Mouse (Mus musculus) midbrain, embryonic 16.5 days (tissue): ENCODE results near the gene Gse1. TPM values are rescaled to one million over a fixed set of nuclear protein-coding genes. Genes with fewer than 3 reads are reported as not detected.
A peak's percentile ranks its signal among the peaks of the same experiment; 100 is the strongest.

ENCODE experiments used
- ATAC-seq: fragments of 200-750 bp; cut with Nextera tagmentation; 2 replicates; pipeline ENCODE4 v1.8.0; 2017; ENCODE audit warnings: moderate TSS enrichment
- H3K27ac ChIP-seq: fragments of 300-500 bp; sonication (generic); 2 replicates; pipeline ENCODE4 v1.5.1; 2014; ENCODE audit warnings: mild to moderate bottlenecking, low read length, mixed read lengths
- H3K27me3 ChIP-seq: fragments of 300-500 bp; sonication (generic); 2 replicates; pipeline ENCODE4 v1.6.1; 2014; ENCODE audit warnings: low read depth, low read length, mixed read lengths; ENCODE audit not compliant: control insufficient read depth, insufficient read depth
- H3K36me3 ChIP-seq: fragments of 300-500 bp; sonication (generic); 2 replicates; pipeline ENCODE4 v1.6.1; 2014; ENCODE audit warnings: mild to moderate bottlenecking, low read length, moderate library complexity, mixed read lengths; ENCODE audit not compliant: control insufficient read depth, insufficient read depth
- H3K4me1 ChIP-seq: fragments of 300-500 bp; sonication (generic); 2 replicates; pipeline ENCODE4 v1.6.1; 2014; ENCODE audit warnings: mild to moderate bottlenecking, low read length, mixed read lengths; ENCODE audit not compliant: control insufficient read depth, insufficient read depth
- H3K4me2 ChIP-seq: fragments of 300-500 bp; sonication (generic); 2 replicates; pipeline ENCODE4 v1.6.1; 2014; ENCODE audit warnings: mild to moderate bottlenecking, low read length, mixed read lengths
- H3K4me3 ChIP-seq: fragments of 300-500 bp; sonication (generic); 2 replicates; pipeline ENCODE4 v1.5.1; 2014; ENCODE audit warnings: low read depth, mild to moderate bottlenecking, low read length, moderate library complexity, mixed read lengths
- H3K9ac ChIP-seq: fragments of 300-500 bp; sonication (generic); 2 replicates; pipeline ENCODE4 v1.6.1; 2014; ENCODE audit warnings: low read depth, low read length, mixed read lengths
- H3K9me3 ChIP-seq: fragments of 300-500 bp; sonication (generic); replicated peaks from 2 replicates; pipeline ENCODE4 v1.6.1; 2014; ENCODE audit warnings: mild to moderate bottlenecking, low read length, mixed read lengths; ENCODE audit not compliant: control insufficient read depth, poor library complexity, severe bottlenecking
- WGBS: fragments of 180-500 bp; shearing (Covaris S2); extraction: QIAGEN DNeasy Blood & Tissue Kit; methylation state at CpG from one replicate; pipeline ENCODE4 v1.1.7; 2014; 5-methylcytosine and 5-hydroxymethylcytosine counted together
- polyA plus RNA-seq: library from polyadenylated mRNA; unstranded; fragments of >200 nt; fragmentation: Nextera tagmentation; extraction: Ambion mirVana; gene quantifications from 2 replicates; pipeline ENCODE4 v1.2.1, GENCODE M21; 2015

The Gse1 gene
- polyA plus RNA-seq, 1 experiment from 2014 or later, result 13.3 TPM

GRCm38 (mm10) chr8:120188510-120188909, 39.7 kb upstream of the Gse1 start:
- Histone ChIP-seq H3K4me2 (no peak overlapping the region), H3K4me1 (peaks cover 19% of the 10 kb centered on the region), H3K9ac (no peak overlapping the region), H3K27ac (no peak overlapping the region), H3K36me3 (no peaks in the 10 kb centered on the region), H3K4me3 (no peak overlapping the region), H3K27me3 (no peaks in the 10 kb centered on the region), H3K9me3 (no peaks in the 10 kb centered on the region)
- no peak for ATAC-seq
- 77% methylated on average over 6 of the region's 6 CpGs for WGBS

- no peak overlapping the region for H3K9ac ChIP-seq
- no peaks in the 10 kb centered on the region for H3K36me3 ChIP-seq
- H3K4me3 ChIP-seq, result no peak overlapping the region
- H3K9me3 ChIP-seq, result no peaks in the 10 kb centered on the region
- 80% methylated on average over 6 of the region's 6 CpGs for WGBS
- no peak overlapping the region for H3K27ac ChIP-seq
- no peak overlapping the region for H3K4me2 ChIP-seq
- no peaks in the 10 kb centered on the region for H3K27me3 ChIP-seq
- peaks cover 19% of the 10 kb centered on the region for H3K4me1 ChIP-seq
- ATAC-seq, result no peak
Observed at GRCm38 (mm10) chr8:120189440-120189839, 38.8 kb upstream of the Gse1 start.

GRCm38 (mm10) chr8:120190107-120190809, 38.0 kb upstream of the Gse1 start:
- H3K36me3 ChIP-seq, result no peaks in the 10 kb centered on the region
- H3K27me3 ChIP-seq, result no peaks in the 10 kb centered on the region

GRCm38 (mm10) chr8:120190810-120191413, 37.3 kb upstream of the Gse1 start:
- peaks cover 8% of the 10 kb centered on the region; the same call in 1 of the 2 replicates for H3K4me1 ChIP-seq
- peak overlapping the region; percentile 42 for H3K4me2 ChIP-seq
- H3K27ac ChIP-seq, result peak overlapping the region; percentile 74
- no peak overlapping the region for H3K4me3 ChIP-seq
- WGBS, result 38% methylated on average over 20 of the region's 20 CpGs
- no peaks in the 10 kb centered on the region for H3K9me3 ChIP-seq
- no peaks in the 10 kb centered on the region for H3K27me3 ChIP-seq
- no peaks in the 10 kb centered on the region for H3K36me3 ChIP-seq
- 0 out of 2 replicates have a peak overlapping the region, but pooled peaks have one; percentile 49 for H3K9ac ChIP-seq
- peak; percentile 81 for ATAC-seq

More at GRCm38 (mm10) chr8:120190107-120190809, 38.0 kb upstream of the Gse1 start:
- ATAC-seq, result peak; percentile 15; the same call in 1 of the 2 replicates
- Histone ChIP-seq H3K9me3 (no peaks in the 10 kb centered on the region), H3K4me3 (no peak overlapping the region), H3K9ac (no peak overlapping the region), H3K4me1 (peaks cover 14% of the 10 kb centered on the region), H3K4me2 (no peak overlapping the region), H3K27ac (0 out of 2 replicates have a peak overlapping the region, but pooled peaks have one; percentile 25)
- 82% methylated on average over 17 of the region's 17 CpGs for WGBS

- ATAC-seq, result no peak
- 61% methylated on average over 5 of the region's 5 CpGs for WGBS
- H3K4me3 ChIP-seq, result no peak overlapping the region
Observed at GRCm38 (mm10) chr8:120191633-120192032, 36.6 kb upstream of the Gse1 start.

GRCm38 (mm10) chr8:120192118-120192517, 36.1 kb upstream of the Gse1 start:
- H3K9me3 ChIP-seq, result no peaks in the 10 kb centered on the region
- no peak overlapping the region for H3K27ac ChIP-seq
- no peak overlapping the region for H3K4me3 ChIP-seq
- no peak overlapping the region for H3K9ac ChIP-seq
- no peak for ATAC-seq
- no peaks in the 10 kb centered on the region for H3K36me3 ChIP-seq
- H3K27me3 ChIP-seq, result no peaks in the 10 kb centered on the region
- 0 out of 2 replicates have a peak, but pooled peaks cover 2% of the 10 kb centered on the region for H3K4me1 ChIP-seq
- 95% methylated on average over 5 of the region's 5 CpGs for WGBS
- H3K4me2 ChIP-seq, result no peak overlapping the region

More at GRCm38 (mm10) chr8:120191633-120192032, 36.6 kb upstream of the Gse1 start:
- Histone ChIP-seq H3K4me1 (0 out of 2 replicates have a peak, but pooled peaks cover 2% of the 10 kb centered on the region), H3K27me3 (no peaks in the 10 kb centered on the region), H3K27ac (no peak overlapping the region; the same call in 1 of the 2 replicates), H3K9me3 (no peaks in the 10 kb centered on the region), H3K4me2 (no peak overlapping the region), H3K9ac (no peak overlapping the region), H3K36me3 (no peaks in the 10 kb centered on the region)

GRCm38 (mm10) chr8:120201351-120201750, 26.9 kb upstream of the Gse1 start:
- no peak for ATAC-seq
- H3K9ac ChIP-seq, result no peak overlapping the region
- WGBS, result 91% methylated on average over 6 of the region's 6 CpGs
- no peaks in the 10 kb centered on the region for H3K36me3 ChIP-seq
- H3K27me3 ChIP-seq, result no peaks in the 10 kb centered on the region
- no peak overlapping the region for H3K4me3 ChIP-seq
- H3K9me3 ChIP-seq, result no peaks in the 10 kb centered on the region; the same call in 1 of the 2 replicates
- no peaks in the 10 kb centered on the region for H3K4me1 ChIP-seq
- no peak overlapping the region for H3K27ac ChIP-seq
- no peak overlapping the region for H3K4me2 ChIP-seq

GRCm38 (mm10) chr8:120202546-120202945, 25.7 kb upstream of the Gse1 start:
- ATAC-seq, result no peak
- no peak overlapping the region for H3K9ac ChIP-seq
- no peak overlapping the region for H3K27ac ChIP-seq
- H3K27me3 ChIP-seq, result no peaks in the 10 kb centered on the region
- H3K4me3 ChIP-seq, result no peak overlapping the region
- 76% methylated on average over 3 of the region's 3 CpGs for WGBS
- H3K4me1 ChIP-seq, result no peaks in the 10 kb centered on the region
- H3K4me2 ChIP-seq, result no peak overlapping the region
- H3K36me3 ChIP-seq, result no peaks in the 10 kb centered on the region
- no peaks in the 10 kb centered on the region; the same call in 1 of the 2 replicates for H3K9me3 ChIP-seq

GRCm38 (mm10) chr8:120204736-120205360, 23.4 kb upstream of the Gse1 start:
- H3K4me1 ChIP-seq, result no peaks in the 10 kb centered on the region
- 78% methylated on average over 7 of the region's 7 CpGs for WGBS
- no peak for ATAC-seq

More at GRCm38 (mm10) chr8:120204736-120205360, 23.4 kb upstream of the Gse1 start:
- H3K36me3 ChIP-seq, result no peaks in the 10 kb centered on the region
- no peak overlapping the region for H3K4me3 ChIP-seq
- no peaks in the 10 kb centered on the region for H3K27me3 ChIP-seq
- no peak overlapping the region for H3K9ac ChIP-seq
- H3K4me2 ChIP-seq, result no peak overlapping the region
- no peak overlapping the region for H3K27ac ChIP-seq
- H3K9me3 ChIP-seq, result no peaks in the 10 kb centered on the region
